Mouse (Mus musculus) liver, embryonic 15.5 days (tissue): ENCODE results near the gene Ggnbp2. TPM values are rescaled to one million over a fixed set of nuclear protein-coding genes. Genes with fewer than 3 reads are reported as not detected.

Experiments used
- ATAC-seq: fragments of 200-750 bp; cut with Nextera tagmentation; 2 replicates; pipeline ENCODE4 v1.8.0; 2017; ENCODE audit warnings: moderate number of reproducible peaks, mild to moderate bottlenecking, moderate library complexity; ENCODE audit not compliant: insufficient read depth
- H3K27ac ChIP-seq: fragments of 300-500 bp; sonication (generic); replicated peaks from 2 replicates; pipeline ENCODE4 v1.5.1; 2015; ENCODE audit warnings: mild to moderate bottlenecking, inconsistent platforms
- H3K27me3 ChIP-seq: fragments of 300-500 bp; sonication (generic); 2 replicates; pipeline ENCODE4 v1.6.1; 2015; ENCODE audit warnings: mild to moderate bottlenecking, inconsistent platforms
- H3K36me3 ChIP-seq: fragments of 300-500 bp; sonication (generic); replicated peaks from 2 replicates; pipeline ENCODE4 v1.6.1; 2015; ENCODE audit warnings: moderate library complexity, mild to moderate bottlenecking, inconsistent platforms
- H3K4me1 ChIP-seq: fragments of 300-500 bp; sonication (generic); replicated peaks from 2 replicates; pipeline ENCODE4 v1.6.1; 2015; ENCODE audit warnings: inconsistent platforms
- H3K4me2 ChIP-seq: fragments of 300-500 bp; sonication (generic); 2 replicates; pipeline ENCODE4 v1.6.1; 2015; ENCODE audit warnings: moderate library complexity, mild to moderate bottlenecking, inconsistent platforms
- H3K4me3 ChIP-seq: fragments of 300-500 bp; sonication (generic); replicated peaks from 2 replicates; pipeline ENCODE4 v1.5.1; 2015; ENCODE audit warnings: mild to moderate bottlenecking, inconsistent platforms
- H3K9ac ChIP-seq: fragments of 300-500 bp; sonication (generic); 2 replicates; pipeline ENCODE4 v1.6.1; 2015; ENCODE audit warnings: moderate library complexity, mild to moderate bottlenecking, inconsistent platforms
- H3K9me3 ChIP-seq: fragments of 300-500 bp; sonication (generic); replicated peaks from 2 replicates; pipeline ENCODE4 v1.6.1; 2016; ENCODE audit warnings: inconsistent platforms
- WGBS: fragments of 180-500 bp; shearing (Covaris S2); methylation state at CpG from one replicate; pipeline ENCODE4 v1.1.7; 2015; ENCODE audit warnings: mixed read lengths; ENCODE audit not compliant: insufficient replicate concordance; 5-methylcytosine and 5-hydroxymethylcytosine counted together
- microRNA-seq: library from miRNA; unstranded; fragments of <30 nt; microRNA quantifications from one replicate; pipeline ENCODE4, GENCODE M21; 2016
- polyA plus RNA-seq: library from polyadenylated mRNA; unstranded; fragments of >200 nt; fragmentation: Nextera tagmentation; extraction: Ambion mirVana; gene quantifications from 2 replicates; pipeline ENCODE4 v1.2.1, GENCODE M21; 2015

Ggnbp2 gene
- polyA plus RNA-seq, 1 experiment from 2014 or later: 55.4 TPM

DNA sequence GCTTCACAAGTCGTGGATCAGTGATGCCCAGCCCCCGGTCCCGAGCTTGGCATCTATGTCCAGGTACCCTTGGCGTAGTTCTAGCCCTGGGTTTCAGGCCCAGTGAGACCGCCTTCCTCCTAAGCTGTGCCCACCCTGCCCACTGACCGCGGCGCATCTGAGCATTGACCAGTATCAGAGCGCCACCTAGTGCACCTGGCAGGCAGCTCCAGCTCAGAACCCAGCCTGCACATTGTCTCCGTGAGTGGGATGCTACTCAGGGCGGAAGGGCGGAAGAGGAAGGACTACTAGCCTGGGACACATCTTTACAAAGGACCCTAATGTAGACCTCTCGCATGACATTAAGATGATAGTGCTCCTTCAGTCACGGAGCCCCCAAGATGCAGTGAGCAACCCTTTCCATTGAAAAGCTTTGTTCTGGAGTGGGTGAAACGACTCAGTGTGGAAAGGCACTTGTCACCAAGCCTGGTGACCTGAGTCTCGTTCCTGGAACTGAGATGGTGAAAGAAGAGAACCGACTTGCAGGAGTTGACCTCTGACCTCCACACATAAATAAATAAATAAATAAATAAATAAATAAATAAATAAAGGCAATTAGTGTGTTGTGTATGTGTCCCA lies 76.0 kb downstream of the Ggnbp2 start:
- 9% methylated on average over 17 of the region's 17 CpGs for WGBS
- peaks cover 56% of the 10 kb centered on the region for H3K27me3 ChIP-seq
- H3K27ac ChIP-seq: no peak overlapping the region
- H3K36me3 ChIP-seq: no peaks in the 10 kb centered on the region
- H3K9me3 ChIP-seq: no peaks in the 10 kb centered on the region
- H3K4me3 ChIP-seq: no peak overlapping the region
- H3K9ac ChIP-seq: no peak overlapping the region
- H3K4me1 ChIP-seq: 0 out of 2 replicates have a peak, but pooled peaks cover 3% of the 10 kb centered on the region
- H3K4me2 ChIP-seq: no peak overlapping the region
- ATAC-seq: no peak

GRCm38 (mm10) chr11:84793545-84793944 lies 77.1 kb downstream of the Ggnbp2 start:
- Histone ChIP-seq H3K4me2 (no peak overlapping the region), H3K36me3 (no peaks in the 10 kb centered on the region), H3K4me3 (no peak overlapping the region), H3K9me3 (no peaks in the 10 kb centered on the region), H3K4me1 (0 out of 2 replicates have a peak, but pooled peaks cover 3% of the 10 kb centered on the region), H3K27ac (no peak overlapping the region), H3K27me3 (peaks cover 64% of the 10 kb centered on the region), H3K9ac (no peak overlapping the region)
- no peak for ATAC-seq

GRCm38 (mm10) chr11:84790383-84790782 lies 80.2 kb downstream of the Ggnbp2 start:
- WGBS: 53% methylated on average over 6 of the region's 6 CpGs
- Histone ChIP-seq H3K27me3 (peaks cover 49% of the 10 kb centered on the region), H3K27ac (no peak overlapping the region), H3K4me3 (no peak overlapping the region), H3K4me2 (no peak overlapping the region), H3K9me3 (no peaks in the 10 kb centered on the region), H3K9ac (no peak overlapping the region), H3K4me1 (no peaks in the 10 kb centered on the region), H3K36me3 (no peaks in the 10 kb centered on the region)
- ATAC-seq: no peak

Small RNAs within 50 kb of the gene (microRNA-seq; reads per million reads assigned to microRNA genes)
- gene Gm23564: not detected

Other genes with a start within 250 kb of the Ggnbp2 start
- gene Mrm1, start 51.3 kb downstream of the Ggnbp2 start, polyA plus RNA-seq: 13.5 and 16.7 TPM in 2 replicates
- gene Dhrs11, start 41.8 kb downstream of the Ggnbp2 start, polyA plus RNA-seq: 246 and 274 TPM in 2 replicates
- 3.4 and 3.8 TPM in 2 replicates for gene Myo19, start 9.3 kb upstream of the Ggnbp2 start, polyA plus RNA-seq
- 1.2 and 1.6 TPM in 2 replicates for gene Pigw, start 9.5 kb upstream of the Ggnbp2 start, polyA plus RNA-seq
- gene Znhit3, start 45.5 kb upstream of the Ggnbp2 start, polyA plus RNA-seq: 33.3 and 34.8 TPM in 2 replicates
- gene Car4, start 87.0 kb upstream of the Ggnbp2 start, polyA plus RNA-seq: 0.16 and 0.50 TPM in 2 replicates